Mouse (Mus musculus) adrenal gland, postnatal 10 days (tissue): ENCODE results near the gene Osbpl11. TPM values are rescaled to one million over a fixed set of nuclear protein-coding genes. Genes with fewer than 3 reads are reported as not detected.

Experiments used
- total RNA-seq, 2 experiments: library from RNA; stranded (reverse); gene quantifications; 2 replicates each; pipeline ENCODE4 v1.2.3; 2021

Gene Osbpl11
- total RNA-seq, 2 experiments from 2014 or later: 43.8 to 57.3 TPM

Other genes with a start within 250 kb of the Osbpl11 start
- gene Iqcg, start 128.9 kb upstream of the Osbpl11 start, total RNA-seq: 1 to 10 TPM; 2.4 to 3.1 TPM
- gene Rpl35a, start 128.6 kb upstream of the Osbpl11 start, total RNA-seq: 100 to 1,000 TPM; 635 to 640 TPM
- gene Lmln, start 122.5 kb upstream of the Osbpl11 start, total RNA-seq: 1 to 10 TPM; 5.5 to 9.9 TPM
- gene Snx4, start 66.4 kb downstream of the Osbpl11 start, total RNA-seq: 10 to 100 TPM; 50.2 to 53.0 TPM
- 10 to 100 TPM; 56.0 to 64.5 TPM for gene Zfp148, start 195.8 kb downstream of the Osbpl11 start, total RNA-seq